Mouse (Mus musculus): ENCODE measurements at regions not wholly inside any gene's neighbourhood (a gene's known extent, or its start where the extent isn't known, plus 50 kb on each side); places are given as distances from the start of the nearest gene placed in this dataset.
A peak's percentile ranks its signal among the peaks of the same experiment; 100 is the strongest.
"Not testable (repeated sequence)": the region's sequence is repeated elsewhere in the genome, so short reads cannot be mapped to it uniquely, and the experiment has no call there.

DNA sequence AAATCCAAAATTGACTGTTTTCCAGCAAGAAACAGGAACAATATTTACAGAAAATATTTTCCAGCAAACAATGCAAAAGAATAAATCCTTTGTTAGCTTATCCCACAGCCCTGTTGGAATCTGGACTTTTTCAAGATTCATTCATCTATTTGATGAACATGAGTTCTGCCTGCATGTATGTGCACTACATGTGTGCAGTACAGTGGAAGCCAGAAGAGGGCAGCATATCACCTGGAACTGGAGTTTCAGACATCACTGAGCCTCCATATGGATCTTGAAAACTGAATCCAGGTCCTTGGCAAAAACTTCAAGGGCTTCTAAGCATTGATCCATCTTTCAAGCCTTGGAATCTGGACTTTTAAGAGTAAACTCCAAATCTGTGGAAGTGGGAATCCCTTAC is 286.9 kb upstream of the Irx1 start:
- Histone ChIP-seq H3K4me2 (no peak overlapping the region), H3K27ac (no peak overlapping the region), H3K9ac (no peak overlapping the region), H3K4me3 (no peak overlapping the region), H3K4me1 (no peaks in the 10 kb centered on the region), H3K9me3 (replicated peaks) (no peaks in the 10 kb centered on the region), H3K36me3 (ENCODE audit: poor library complexity, severe bottlenecking) (no peaks in the 10 kb centered on the region), H3K27me3 (peaks cover 5% of the 10 kb centered on the region; the same call in 1 of the 2 replicates)
- ATAC-seq = no peak

DNA sequence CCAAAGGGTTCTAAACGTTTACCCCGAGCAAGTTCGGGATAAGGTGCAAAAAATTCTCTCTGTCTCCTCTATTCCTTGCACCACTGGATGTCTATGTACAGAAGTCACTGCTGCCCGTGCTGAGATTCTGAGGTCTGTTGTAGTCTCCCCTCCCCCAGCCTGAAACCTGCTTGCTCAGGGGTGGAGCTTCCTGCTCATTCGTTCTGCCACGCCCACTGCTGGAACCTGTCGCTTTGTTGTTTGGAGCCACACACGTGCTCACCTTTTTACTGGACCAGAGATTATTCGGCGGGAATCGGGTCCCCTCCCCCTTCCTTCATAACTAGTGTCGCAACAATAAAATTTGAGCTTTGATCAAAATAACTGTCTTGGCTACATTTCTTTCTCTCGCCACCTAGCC is 289.7 kb upstream of the Irx1 start:
- not testable (repeated sequence) for H3K4me3 ChIP-seq; ATAC-seq; H3K27ac ChIP-seq; H3K27me3 ChIP-seq; H3K4me2 ChIP-seq; H3K9ac ChIP-seq; H3K36me3 ChIP-seq (ENCODE audit: poor library complexity, severe bottlenecking); H3K9me3 ChIP-seq (replicated peaks); H3K4me1 ChIP-seq
- 64% methylated on average over 13 of the region's 13 CpGs for WGBS

DNA sequence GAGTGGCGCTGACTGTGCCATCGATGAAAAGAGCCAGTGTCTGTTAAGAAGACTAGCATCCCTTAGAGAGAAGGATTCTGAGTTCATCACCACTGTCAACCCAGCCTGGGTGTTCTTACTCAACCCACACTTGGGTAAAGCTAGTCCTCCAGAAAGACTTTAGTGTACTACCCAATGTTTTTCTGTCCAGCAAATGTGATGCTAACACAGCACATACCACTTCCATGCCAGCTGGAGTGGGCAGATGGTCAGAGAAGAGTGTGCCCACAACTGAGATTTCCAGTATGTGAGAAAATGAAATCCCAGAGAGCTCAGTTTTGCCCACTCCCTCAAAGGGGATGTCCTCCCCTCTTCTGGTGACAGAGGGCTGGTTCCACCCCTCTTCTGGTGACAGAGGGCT is 295.3 kb upstream of the Irx1 start:
- 98% methylated on average over 2 of the region's 2 CpGs for WGBS
- Histone ChIP-seq H3K36me3 (ENCODE audit: poor library complexity, severe bottlenecking) (no peaks in the 10 kb centered on the region), H3K9me3 (replicated peaks) (no peaks in the 10 kb centered on the region), H3K4me1 (no peaks in the 10 kb centered on the region), H3K9ac (no peak overlapping the region), H3K27ac (no peak overlapping the region), H3K27me3 (peaks cover 18% of the 10 kb centered on the region), H3K4me3 (no peak overlapping the region), H3K4me2 (no peak overlapping the region)
- no peak for ATAC-seq

DNA sequence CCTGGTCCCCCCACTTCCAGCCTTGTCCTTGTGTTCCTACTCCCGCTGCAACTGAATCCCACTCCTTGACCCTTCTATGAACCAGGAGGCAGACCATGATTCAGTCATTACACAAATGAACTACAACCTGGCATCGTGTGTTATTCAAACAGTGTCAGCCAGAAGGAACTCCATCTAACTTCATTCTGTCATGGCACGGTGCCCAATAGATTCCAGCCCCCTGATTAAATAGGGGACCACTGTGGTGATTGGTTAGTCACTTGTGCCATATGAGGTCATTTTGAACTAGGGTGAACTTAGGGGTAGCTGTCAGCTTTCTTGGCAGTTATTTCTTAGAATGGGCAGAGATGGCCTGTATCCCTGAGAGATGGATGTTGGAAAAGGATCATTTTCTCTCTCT is 300.9 kb upstream of the Irx1 start:
- Histone ChIP-seq H3K36me3 (ENCODE audit: poor library complexity, severe bottlenecking) (no peaks in the 10 kb centered on the region), H3K4me1 (peaks cover 23% of the 10 kb centered on the region), H3K9me3 (replicated peaks) (no peaks in the 10 kb centered on the region), H3K4me2 (no peak overlapping the region), H3K9ac (no peak overlapping the region), H3K27me3 (peaks cover 50% of the 10 kb centered on the region), H3K4me3 (no peak overlapping the region), H3K27ac (no peak overlapping the region)
- no peak for ATAC-seq
- 65% methylated on average over 3 of the region's 3 CpGs for WGBS

DNA sequence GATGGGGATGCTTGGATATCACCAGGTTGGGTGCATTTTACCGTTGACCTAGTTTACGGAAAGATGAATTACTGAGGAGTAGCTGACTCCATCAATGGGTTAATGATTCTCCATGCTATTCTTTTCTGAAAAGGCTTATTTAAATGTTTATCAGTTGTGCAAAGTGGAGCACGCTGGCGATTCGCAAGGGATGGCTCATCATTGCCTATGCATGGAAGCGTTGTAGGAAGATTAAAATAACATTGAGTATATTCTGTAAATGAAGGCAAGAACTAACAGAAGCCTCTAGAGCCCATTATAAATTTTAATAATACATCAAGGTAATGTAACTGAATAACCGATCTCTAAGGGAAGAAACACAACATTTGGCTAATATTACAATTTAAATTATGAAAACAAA is 301.6 kb upstream of the Irx1 start:
- Histone ChIP-seq H3K4me3 (no peak overlapping the region), H3K4me1 (peaks cover 23% of the 10 kb centered on the region), H3K27ac (no peak overlapping the region), H3K4me2 (no peak overlapping the region), H3K9me3 (replicated peaks) (no peaks in the 10 kb centered on the region), H3K27me3 (peaks cover 57% of the 10 kb centered on the region), H3K9ac (no peak overlapping the region), H3K36me3 (ENCODE audit: poor library complexity, severe bottlenecking) (no peaks in the 10 kb centered on the region)
- peak; percentile 31; the same call in 1 of the 2 replicates for ATAC-seq
- 67% methylated on average over 7 of the region's 7 CpGs for WGBS

DNA sequence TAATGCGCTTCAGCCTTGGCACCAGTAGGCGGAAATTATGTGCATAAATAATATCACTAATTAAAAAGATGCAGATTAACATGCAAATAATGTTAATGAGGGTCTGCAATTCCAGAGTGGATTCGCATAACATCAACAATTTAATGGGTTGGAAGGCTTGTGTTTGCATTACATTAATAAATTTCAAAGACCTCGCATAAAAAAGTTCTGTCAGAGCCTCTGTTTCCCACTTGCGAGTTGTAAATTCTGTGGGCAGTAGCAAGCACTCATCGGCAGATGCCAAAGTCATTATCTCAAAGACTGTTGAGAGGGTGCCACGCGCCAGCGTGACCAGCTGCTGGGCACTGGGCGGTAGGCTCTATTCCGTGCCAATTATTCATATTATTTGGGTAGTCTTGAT is 302.1 kb upstream of the Irx1 start:
- peak; percentile 93 for ATAC-seq
- no peak overlapping the region for H3K27ac ChIP-seq
- no peaks in the 10 kb centered on the region for H3K9me3 ChIP-seq (replicated peaks)
- 41% methylated on average over 11 of the region's 11 CpGs for WGBS
- no peak overlapping the region for H3K9ac ChIP-seq
- H3K4me2 ChIP-seq = no peak overlapping the region
- no peaks in the 10 kb centered on the region for H3K36me3 ChIP-seq (ENCODE audit: poor library complexity, severe bottlenecking)
- no peak overlapping the region for H3K4me3 ChIP-seq
- peaks cover 62% of the 10 kb centered on the region for H3K27me3 ChIP-seq
- H3K4me1 ChIP-seq = peaks cover 23% of the 10 kb centered on the region

DNA sequence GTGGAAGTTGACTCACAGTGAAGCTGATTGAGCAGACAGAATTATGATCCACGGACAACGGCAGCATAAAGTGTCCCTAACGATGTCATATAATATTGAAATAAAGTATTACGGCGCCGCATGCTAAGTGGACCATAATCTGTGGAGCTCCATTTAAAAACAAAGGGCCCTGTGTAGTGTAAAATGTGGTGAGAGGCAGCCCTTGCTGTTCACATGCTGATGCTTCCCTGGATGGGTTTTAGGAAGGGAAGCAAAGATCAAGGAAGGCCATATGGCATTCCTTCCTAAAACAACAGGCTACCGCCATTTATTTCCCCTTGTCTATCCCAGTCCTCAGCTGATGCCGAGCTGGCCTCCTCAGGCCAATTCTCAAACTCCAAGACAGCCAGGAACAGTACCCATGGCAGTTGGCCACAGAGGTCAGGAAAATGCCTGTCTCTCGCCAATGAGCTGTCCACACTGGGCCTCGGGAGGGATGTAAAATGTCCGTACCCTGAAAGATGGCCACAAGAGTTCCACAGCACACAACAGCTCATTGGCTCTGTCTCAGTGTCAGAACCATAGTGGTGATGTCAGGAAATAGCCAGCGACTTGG is 302.7 kb upstream of the Irx1 start:
- peaks cover 23% of the 10 kb centered on the region for H3K4me1 ChIP-seq
- no peak overlapping the region for H3K4me3 ChIP-seq
- no peak overlapping the region for H3K4me2 ChIP-seq
- H3K9ac ChIP-seq = no peak overlapping the region
- no peaks in the 10 kb centered on the region for H3K9me3 ChIP-seq (replicated peaks)
- 60% methylated on average over 12 of the region's 12 CpGs for WGBS
- ATAC-seq = no peak
- H3K27me3 ChIP-seq = peaks cover 69% of the 10 kb centered on the region
- H3K27ac ChIP-seq = no peak overlapping the region
- H3K36me3 ChIP-seq (ENCODE audit: poor library complexity, severe bottlenecking) = no peaks in the 10 kb centered on the region

DNA sequence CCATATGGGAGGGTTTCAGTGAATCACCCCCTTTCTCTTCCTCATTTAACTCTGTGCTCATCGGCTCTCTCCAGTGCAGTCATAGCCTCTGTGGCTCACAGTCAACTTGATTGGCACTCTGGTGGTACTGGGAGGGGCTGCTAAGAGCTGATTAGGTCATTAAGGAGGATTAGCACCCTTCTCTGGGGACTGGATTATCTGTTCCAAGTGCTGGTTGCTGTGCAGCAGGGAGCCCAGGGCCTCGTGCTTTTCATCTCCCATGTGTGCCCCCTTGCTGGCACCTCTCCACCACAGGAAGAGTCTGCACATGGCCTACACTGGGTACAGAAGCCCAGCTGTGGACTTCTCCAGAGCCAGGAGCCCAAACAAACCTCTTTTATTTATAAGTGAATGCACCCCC is 316.8 kb upstream of the Irx1 start:
- Histone ChIP-seq H3K9ac (no peak overlapping the region), H3K27me3 (peaks cover 61% of the 10 kb centered on the region), H3K4me1 (no peaks in the 10 kb centered on the region), H3K4me3 (no peak overlapping the region), H3K4me2 (no peak overlapping the region), H3K9me3 (replicated peaks) (no peaks in the 10 kb centered on the region), H3K36me3 (ENCODE audit: poor library complexity, severe bottlenecking) (no peaks in the 10 kb centered on the region), H3K27ac (no peak overlapping the region)
- WGBS = 0% methylated on average over 2 of the region's 2 CpGs
- ATAC-seq = peak; percentile 45; the same call in 1 of the 2 replicates

DNA sequence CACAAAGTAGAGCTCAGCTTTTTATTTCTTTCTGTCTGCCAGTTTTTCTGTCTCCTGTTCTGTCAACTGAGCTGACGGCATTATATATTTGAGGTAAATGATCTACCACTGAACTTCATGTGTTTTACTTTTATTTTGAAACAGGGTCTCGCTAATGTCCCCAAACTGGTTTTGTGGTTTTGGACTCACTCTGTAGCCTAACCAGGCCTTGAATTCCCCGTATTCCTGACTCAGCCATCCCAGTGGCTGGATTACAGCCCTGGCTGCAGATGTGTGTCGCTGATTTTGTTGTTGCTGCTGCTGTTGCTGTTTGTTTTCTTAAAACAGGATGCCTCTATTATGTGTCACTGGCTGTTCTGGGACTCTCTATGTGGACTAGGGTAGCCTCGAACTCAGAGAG is 317.3 kb upstream of the Irx1 start:
- Histone ChIP-seq H3K9me3 (replicated peaks) (no peaks in the 10 kb centered on the region), H3K4me3 (no peak overlapping the region), H3K4me1 (no peaks in the 10 kb centered on the region), H3K4me2 (no peak overlapping the region), H3K27me3 (peaks cover 62% of the 10 kb centered on the region), H3K36me3 (ENCODE audit: poor library complexity, severe bottlenecking) (no peaks in the 10 kb centered on the region), H3K27ac (no peak overlapping the region), H3K9ac (no peak overlapping the region)
- 92% methylated on average over 5 of the region's 5 CpGs for WGBS
- ATAC-seq = no peak

DNA sequence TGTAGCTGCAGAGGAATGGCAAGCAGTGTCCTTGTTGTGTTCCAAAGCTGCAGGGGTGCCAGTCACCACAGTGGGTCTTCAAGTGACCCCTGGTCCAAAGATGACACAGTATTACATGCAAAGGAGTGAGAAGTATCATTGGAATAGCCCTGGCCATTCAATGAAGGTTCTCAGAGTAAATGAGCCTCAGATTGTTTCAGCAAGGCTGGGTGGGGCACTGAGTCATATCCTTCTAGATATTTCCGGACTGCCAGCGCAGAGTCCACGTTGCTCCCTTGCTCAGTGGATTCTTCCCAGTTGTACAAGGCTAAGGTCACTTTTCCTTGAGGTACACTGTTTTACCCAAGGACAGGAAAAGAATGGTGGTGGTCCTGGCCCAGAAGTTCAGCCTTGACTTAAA is 319.2 kb upstream of the Irx1 start:
- H3K36me3 ChIP-seq (ENCODE audit: poor library complexity, severe bottlenecking) = no peaks in the 10 kb centered on the region
- no peak overlapping the region for H3K4me3 ChIP-seq
- no peaks in the 10 kb centered on the region for H3K9me3 ChIP-seq (replicated peaks)
- no peak overlapping the region for H3K4me2 ChIP-seq
- H3K27me3 ChIP-seq = peaks cover 71% of the 10 kb centered on the region
- H3K27ac ChIP-seq = no peak overlapping the region
- 0 out of 2 replicates have a peak, but pooled peaks cover 2% of the 10 kb centered on the region for H3K4me1 ChIP-seq
- ATAC-seq = no peak
- 96% methylated on average over 3 of the region's 3 CpGs for WGBS
- no peak overlapping the region for H3K9ac ChIP-seq

DNA sequence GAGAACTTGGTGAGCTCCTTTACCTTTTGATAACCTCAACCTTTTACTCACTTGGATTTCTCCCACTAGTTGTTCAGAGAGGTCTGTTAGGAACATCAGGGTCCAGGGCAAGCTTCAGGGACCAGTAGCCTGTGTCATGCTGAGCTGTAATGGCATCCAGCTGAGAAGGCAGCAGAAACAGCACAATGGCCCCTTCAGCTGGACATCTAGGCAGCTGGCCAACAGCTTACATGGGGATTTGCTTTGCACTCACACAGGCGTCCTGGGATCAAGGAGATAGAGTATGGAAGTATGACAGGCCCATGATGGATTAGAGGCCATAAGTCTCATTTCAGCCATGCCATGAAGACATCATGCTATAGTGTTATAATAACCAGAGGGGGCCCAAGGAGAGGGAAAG is 320.2 kb upstream of the Irx1 start:
- ATAC-seq = no peak
- Histone ChIP-seq H3K4me2 (no peak overlapping the region), H3K27ac (no peak overlapping the region), H3K36me3 (ENCODE audit: poor library complexity, severe bottlenecking) (no peaks in the 10 kb centered on the region), H3K9me3 (replicated peaks) (no peaks in the 10 kb centered on the region), H3K27me3 (peaks cover 74% of the 10 kb centered on the region), H3K9ac (no peak overlapping the region), H3K4me1 (peaks cover 8% of the 10 kb centered on the region), H3K4me3 (no peak overlapping the region)
- 32% methylated on average over 1 of the region's 1 CpGs for WGBS

DNA sequence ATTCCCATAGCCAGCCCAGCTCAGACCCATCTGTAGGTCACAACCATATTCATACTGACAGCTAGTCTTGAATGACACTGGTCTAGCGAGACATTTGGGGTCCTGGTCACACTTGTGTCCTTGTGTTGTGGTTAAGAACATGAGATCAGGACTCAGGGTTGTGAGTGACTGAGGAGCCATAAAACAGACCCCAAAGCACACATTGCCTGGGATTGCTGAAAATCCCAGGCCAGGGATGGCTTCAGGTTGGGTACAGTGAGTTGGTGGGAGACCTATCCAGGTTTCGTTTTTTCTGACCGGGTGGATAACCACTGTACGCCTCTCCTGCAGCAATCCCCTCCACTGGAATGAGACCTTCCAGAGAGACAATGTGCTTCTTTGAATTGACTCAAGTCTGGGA is 322.8 kb upstream of the Irx1 start:
- peaks cover 88% of the 10 kb centered on the region for H3K27me3 ChIP-seq
- no peak overlapping the region for H3K9ac ChIP-seq
- no peak for ATAC-seq
- 98% methylated on average over 4 of the region's 4 CpGs for WGBS
- no peak overlapping the region for H3K4me2 ChIP-seq
- H3K27ac ChIP-seq = no peak overlapping the region
- H3K9me3 ChIP-seq (replicated peaks) = no peaks in the 10 kb centered on the region
- no peak overlapping the region for H3K4me3 ChIP-seq
- H3K4me1 ChIP-seq = peaks cover 22% of the 10 kb centered on the region
- H3K36me3 ChIP-seq (ENCODE audit: poor library complexity, severe bottlenecking) = no peaks in the 10 kb centered on the region

DNA sequence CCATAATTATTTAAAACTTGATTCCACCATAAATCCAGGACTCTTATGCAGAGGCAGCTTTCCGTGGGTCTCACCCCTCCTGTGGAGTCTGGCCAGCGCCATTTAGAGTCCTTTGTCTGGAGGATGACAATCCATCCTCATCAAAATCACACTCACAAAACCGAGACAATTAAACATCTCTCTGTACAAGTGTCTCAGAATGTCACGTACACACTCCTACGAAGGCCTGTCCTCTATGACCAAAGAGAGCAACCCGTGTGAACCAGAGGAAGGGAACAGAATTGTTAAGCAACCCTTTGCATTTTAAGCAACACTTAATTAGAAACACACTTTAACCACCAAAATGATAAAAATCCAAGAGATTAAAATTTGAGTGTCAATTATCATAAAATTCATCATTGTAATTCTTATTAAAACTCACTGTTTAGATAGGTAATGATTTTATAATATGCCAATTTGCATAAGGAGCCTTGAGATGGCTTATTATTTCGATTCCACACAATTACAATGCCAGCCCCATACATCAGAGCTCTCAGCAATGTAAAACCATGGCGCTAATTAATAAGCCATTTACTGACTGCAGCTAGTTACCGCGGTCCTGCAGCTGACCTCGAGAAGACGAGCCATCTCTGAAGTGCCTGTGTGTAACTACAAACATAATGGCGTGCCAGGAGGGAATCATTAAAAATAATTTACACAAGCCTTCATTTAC is 325.0 kb upstream of the Irx1 start:
- Histone ChIP-seq H3K9me3 (replicated peaks) (no peaks in the 10 kb centered on the region), H3K36me3 (ENCODE audit: poor library complexity, severe bottlenecking) (no peaks in the 10 kb centered on the region), H3K4me3 (no peak overlapping the region), H3K4me2 (peak overlapping the region; percentile 26), H3K27ac (no peak overlapping the region), H3K9ac (no peak overlapping the region), H3K27me3 (peaks cover 86% of the 10 kb centered on the region), H3K4me1 (peaks cover 38% of the 10 kb centered on the region)
- 7% methylated on average over 13 of the region's 13 CpGs for WGBS
- peak; percentile 71; the same call in 1 of the 2 replicates for ATAC-seq

Data from forebrain, embryonic 13.5 days (tissue).